Mouse (Mus musculus): Measurements from ENCODE around the gene Olfr59. TPM values are rescaled to one million over a fixed set of nuclear protein-coding genes. Genes with fewer than 3 reads are reported as not detected.

Gene Olfr59
- not detected in 2 replicates for total RNA-seq (2012; rRNA removed)

DNA sequence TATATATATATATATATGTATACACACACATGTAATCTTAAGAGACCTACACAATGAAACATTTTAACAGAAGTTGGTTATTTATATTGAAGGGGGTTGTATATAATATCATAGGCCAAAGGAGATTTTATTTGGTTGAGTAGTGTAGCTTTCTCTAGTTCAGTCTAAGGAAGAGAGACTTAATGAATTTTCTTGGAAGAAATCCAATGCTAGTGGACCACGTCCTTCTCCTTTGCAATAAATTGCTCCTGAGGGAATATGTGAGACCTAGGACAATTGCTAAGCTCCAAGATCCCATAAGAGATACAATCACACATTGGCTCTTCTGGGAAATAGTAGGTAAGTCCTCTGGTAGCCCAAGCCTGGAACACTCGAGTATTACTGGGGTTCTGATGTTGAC, at the start of gene Olfr59:
Gene Olfr59 (plus strand): TSS at position 301 of the 400 bp plus-strand sequence.
- no peaks in the 10 kb centered on the region for H3K36me3 ChIP-seq (ENCODE audit: control insufficient read depth, insufficient read depth, low read length, poor library complexity, severe bottlenecking)
- no peak within 1 kb of the TSS for H3K27ac ChIP-seq (ENCODE audit: insufficient read depth, low read depth, low read length, poor library complexity, severe bottlenecking)
- H3K4me1 ChIP-seq (ENCODE audit: control insufficient read depth in 2 of 2, insufficient read depth in 2 of 2, low read length in 2 of 2, poor library complexity in 1 of 2) = no peaks in the 10 kb centered on the region
- no peak within 1 kb of the TSS for H3K9ac ChIP-seq (ENCODE audit: insufficient read depth, low read depth, low read length, poor library complexity, severe bottlenecking)
- TF ChIP-seq HCFC1 (IDR thresholded peaks at IDR 0.05; ENCODE audit: borderline replicate concordance, insufficient read depth, low read length) = no peak
- TF ChIP-seq ZNF384 (IDR thresholded peaks at IDR 0.05; ENCODE audit: low read depth, low read length) = no peak
- TF ChIP-seq MAFK (IDR thresholded peaks at IDR 0.05; ENCODE audit: insufficient read depth, low read depth, low read length) = no peak
- TF ChIP-seq ZC3H11A (IDR thresholded peaks at IDR 0.05; ENCODE audit: borderline replicate concordance, low read depth, low read length) = no peak
- no peak for TF ChIP-seq CHD2 (IDR thresholded peaks at IDR 0.05; ENCODE audit: low read depth, low read length)
- DNase-seq (ENCODE audit: low read depth, low spot score) = no peak
- in situ Hi-C loops (cut with MboI; ENCODE audit: low sequenced_read_pairs in 2 of 2, unreplicated experiment in 2 of 2) = no loop called here
- H3K9me3 ChIP-seq (ENCODE audit: control insufficient read depth, insufficient read depth, low read depth, low read length) = no peaks in the 10 kb centered on the region
- no peak within 1 kb of the TSS for H3K4me3 ChIP-seq (ENCODE audit: insufficient read depth in 1 of 2, low read depth in 1 of 2, low read length in 2 of 2, poor library complexity in 1 of 2, severe bottlenecking in 1 of 2)

DNA sequence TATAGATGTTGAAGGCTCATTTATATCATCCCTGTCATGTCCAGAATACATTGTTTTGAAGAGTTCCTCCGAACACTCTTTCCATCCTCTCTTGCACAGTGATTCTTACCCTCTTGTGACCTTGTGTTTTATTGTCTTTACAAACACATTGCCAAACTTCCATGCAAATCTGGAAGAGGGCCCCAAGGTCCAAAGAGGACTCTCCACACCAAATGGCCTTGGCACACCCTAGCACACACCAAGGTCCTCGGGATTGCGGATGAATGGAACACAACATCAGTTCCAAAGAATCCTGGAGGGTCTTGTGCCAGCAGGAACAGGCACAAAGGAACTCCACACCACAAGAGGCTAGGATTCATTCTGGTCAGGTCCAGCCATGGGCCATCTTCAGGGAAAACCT, 42.3 kb upstream of the Olfr59 start:
- Histone ChIP-seq H3K36me3 (ENCODE audit: control insufficient read depth, insufficient read depth, low read length, poor library complexity, severe bottlenecking) (no peaks in the 10 kb centered on the region), H3K4me3 (ENCODE audit: insufficient read depth in 1 of 2, low read depth in 1 of 2, low read length in 2 of 2, poor library complexity in 1 of 2, severe bottlenecking in 1 of 2) (no peak overlapping the region), H3K27ac (ENCODE audit: insufficient read depth, low read depth, low read length, poor library complexity, severe bottlenecking) (no peak overlapping the region), H3K4me1 (ENCODE audit: control insufficient read depth in 2 of 2, insufficient read depth in 2 of 2, low read length in 2 of 2, poor library complexity in 1 of 2) (no peaks in the 10 kb centered on the region), H3K9me3 (ENCODE audit: control insufficient read depth, insufficient read depth, low read depth, low read length) (no peaks in the 10 kb centered on the region), H3K9ac (ENCODE audit: insufficient read depth, low read depth, low read length, poor library complexity, severe bottlenecking) (no peak overlapping the region)
- TF ChIP-seq MAFK (IDR thresholded peaks at IDR 0.05; ENCODE audit: insufficient read depth, low read depth, low read length) (no peak), ZNF384 (IDR thresholded peaks at IDR 0.05; ENCODE audit: low read depth, low read length) (no peak), HCFC1 (IDR thresholded peaks at IDR 0.05; ENCODE audit: borderline replicate concordance, insufficient read depth, low read length) (no peak), ZC3H11A (IDR thresholded peaks at IDR 0.05; ENCODE audit: borderline replicate concordance, low read depth, low read length) (no peak), CHD2 (IDR thresholded peaks at IDR 0.05; ENCODE audit: low read depth, low read length) (no peak)
- in situ Hi-C loops (cut with MboI; ENCODE audit: low sequenced_read_pairs in 2 of 2, unreplicated experiment in 2 of 2) = no loop called here
- DNase-seq (ENCODE audit: low read depth, low spot score) = no peak

DNA sequence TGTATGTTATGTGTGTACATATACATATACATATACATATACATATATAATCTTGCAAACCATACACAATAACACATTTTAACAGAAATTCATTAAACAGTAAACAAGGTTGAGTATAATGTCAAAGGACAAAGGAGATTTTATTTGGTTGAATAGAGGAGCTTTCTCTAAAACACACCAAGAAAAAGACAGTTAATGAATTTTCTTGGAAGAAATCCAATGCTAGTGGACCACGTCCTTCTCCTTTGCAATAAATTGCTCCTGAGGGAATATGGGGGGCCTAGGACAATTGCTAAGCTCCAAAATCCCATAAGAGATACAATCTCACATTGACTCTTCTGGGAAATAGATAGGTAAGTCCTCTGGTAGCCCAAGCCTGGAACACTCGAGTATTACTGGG, 24.0 kb upstream of the Olfr59 start, which contains the start of gene Olfr406:
Gene Olfr406 (plus strand): TSS at position 301 of the 400 bp plus-strand sequence.
- no peak for DNase-seq (ENCODE audit: low read depth, low spot score)
- no peaks in the 10 kb centered on the region for H3K9me3 ChIP-seq (ENCODE audit: control insufficient read depth, insufficient read depth, low read depth, low read length)
- in situ Hi-C loops (cut with MboI; ENCODE audit: low sequenced_read_pairs in 2 of 2, unreplicated experiment in 2 of 2) = no loop called here

DNA sequence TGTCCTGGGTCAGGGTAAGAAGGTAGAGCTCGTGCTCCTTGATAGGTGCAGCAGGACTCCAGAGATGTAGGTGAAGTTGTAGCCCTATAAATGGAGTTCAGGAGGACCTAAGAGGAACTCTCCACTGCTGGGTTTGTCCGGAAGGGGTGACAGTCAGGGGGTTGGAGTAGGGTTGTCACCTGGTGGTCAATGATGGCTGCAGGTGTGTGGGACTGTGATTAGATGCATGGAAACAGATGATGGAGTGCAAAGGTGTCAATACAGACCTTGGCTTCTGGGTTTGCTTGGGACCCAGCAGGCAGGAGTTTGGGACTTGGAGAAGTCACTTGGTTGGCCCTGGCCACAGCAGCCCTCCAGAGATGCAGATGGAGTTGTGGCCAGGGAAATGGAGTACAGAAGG, 3.7 kb downstream of the Olfr59 start:
- DNase-seq (ENCODE audit: low read depth, low spot score) = no peak
- in situ Hi-C loops (cut with MboI; ENCODE audit: low sequenced_read_pairs in 2 of 2, unreplicated experiment in 2 of 2) = no loop called here
- Histone ChIP-seq H3K36me3 (ENCODE audit: control insufficient read depth, insufficient read depth, low read length, poor library complexity, severe bottlenecking) (no peaks in the 10 kb centered on the region), H3K9me3 (ENCODE audit: control insufficient read depth, insufficient read depth, low read depth, low read length) (no peaks in the 10 kb centered on the region), H3K27ac (ENCODE audit: insufficient read depth, low read depth, low read length, poor library complexity, severe bottlenecking) (no peak overlapping the region), H3K9ac (ENCODE audit: insufficient read depth, low read depth, low read length, poor library complexity, severe bottlenecking) (no peak overlapping the region), H3K4me3 (ENCODE audit: insufficient read depth in 1 of 2, low read depth in 1 of 2, low read length in 2 of 2, poor library complexity in 1 of 2, severe bottlenecking in 1 of 2) (no peak overlapping the region), H3K4me1 (ENCODE audit: control insufficient read depth in 2 of 2, insufficient read depth in 2 of 2, low read length in 2 of 2, poor library complexity in 1 of 2) (no peaks in the 10 kb centered on the region)
- TF ChIP-seq CHD2 (IDR thresholded peaks at IDR 0.05; ENCODE audit: low read depth, low read length) (no peak), ZC3H11A (IDR thresholded peaks at IDR 0.05; ENCODE audit: borderline replicate concordance, low read depth, low read length) (no peak), HCFC1 (IDR thresholded peaks at IDR 0.05; ENCODE audit: borderline replicate concordance, insufficient read depth, low read length) (no peak)

More for the DNA sequence above, 24.0 kb upstream of the Olfr59 start, which contains the start of gene Olfr406:
- Histone ChIP-seq H3K27ac (ENCODE audit: insufficient read depth, low read depth, low read length, poor library complexity, severe bottlenecking) (no peak within 1 kb of the TSS), H3K4me1 (ENCODE audit: control insufficient read depth in 2 of 2, insufficient read depth in 2 of 2, low read length in 2 of 2, poor library complexity in 1 of 2) (no peaks in the 10 kb centered on the region), H3K4me3 (ENCODE audit: insufficient read depth in 1 of 2, low read depth in 1 of 2, low read length in 2 of 2, poor library complexity in 1 of 2, severe bottlenecking in 1 of 2) (no peak within 1 kb of the TSS), H3K36me3 (ENCODE audit: control insufficient read depth, insufficient read depth, low read length, poor library complexity, severe bottlenecking) (no peaks in the 10 kb centered on the region), H3K9ac (ENCODE audit: insufficient read depth, low read depth, low read length, poor library complexity, severe bottlenecking) (no peak within 1 kb of the TSS)
- no peak for TF ChIP-seq MAFK (IDR thresholded peaks at IDR 0.05; ENCODE audit: insufficient read depth, low read depth, low read length)
- no peak for TF ChIP-seq ZNF384 (IDR thresholded peaks at IDR 0.05; ENCODE audit: low read depth, low read length)
- TF ChIP-seq ZC3H11A (IDR thresholded peaks at IDR 0.05; ENCODE audit: borderline replicate concordance, low read depth, low read length) = no peak
- TF ChIP-seq HCFC1 (IDR thresholded peaks at IDR 0.05; ENCODE audit: borderline replicate concordance, insufficient read depth, low read length) = no peak
- no peak for TF ChIP-seq CHD2 (IDR thresholded peaks at IDR 0.05; ENCODE audit: low read depth, low read length)

DNA sequence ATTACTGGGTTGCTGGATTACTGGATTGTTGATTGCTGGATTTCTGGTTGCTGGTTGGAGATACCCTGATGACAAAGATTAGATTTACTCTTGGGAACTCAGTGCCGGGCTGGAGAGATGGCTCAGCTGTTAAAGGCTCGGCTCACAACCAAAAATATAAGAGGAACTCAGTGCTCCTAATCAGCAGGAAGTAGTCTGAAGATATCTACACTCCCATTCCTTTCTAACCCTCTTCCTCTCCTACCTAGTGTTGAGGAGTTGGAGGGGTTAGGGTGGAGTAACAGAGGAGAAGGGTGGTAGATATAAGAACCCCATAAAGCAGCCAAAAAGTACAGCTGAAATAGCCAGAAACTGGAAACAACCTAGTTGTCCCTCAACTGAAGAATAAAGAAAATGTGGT, 42.5 kb downstream of the Olfr59 start:
- no peaks in the 10 kb centered on the region for H3K9me3 ChIP-seq (ENCODE audit: control insufficient read depth, insufficient read depth, low read depth, low read length)
- no peak overlapping the region for H3K4me3 ChIP-seq (ENCODE audit: insufficient read depth in 1 of 2, low read depth in 1 of 2, low read length in 2 of 2, poor library complexity in 1 of 2, severe bottlenecking in 1 of 2)
- TF ChIP-seq CHD2 (IDR thresholded peaks at IDR 0.05; ENCODE audit: low read depth, low read length) (no peak), HCFC1 (IDR thresholded peaks at IDR 0.05; ENCODE audit: borderline replicate concordance, insufficient read depth, low read length) (no peak), ZC3H11A (IDR thresholded peaks at IDR 0.05; ENCODE audit: borderline replicate concordance, low read depth, low read length) (no peak), MAFK (IDR thresholded peaks at IDR 0.05; ENCODE audit: insufficient read depth, low read depth, low read length) (no peak), ZNF384 (IDR thresholded peaks at IDR 0.05; ENCODE audit: low read depth, low read length) (no peak)
- no peak for DNase-seq (ENCODE audit: low read depth, low spot score)
- in situ Hi-C loops (cut with MboI; ENCODE audit: low sequenced_read_pairs in 2 of 2, unreplicated experiment in 2 of 2) = no loop called here
- H3K9ac ChIP-seq (ENCODE audit: insufficient read depth, low read depth, low read length, poor library complexity, severe bottlenecking) = no peak overlapping the region
- H3K4me1 ChIP-seq (ENCODE audit: control insufficient read depth in 2 of 2, insufficient read depth in 2 of 2, low read length in 2 of 2, poor library complexity in 1 of 2) = no peaks in the 10 kb centered on the region
- no peak overlapping the region for H3K27ac ChIP-seq (ENCODE audit: insufficient read depth, low read depth, low read length, poor library complexity, severe bottlenecking)
- H3K36me3 ChIP-seq (ENCODE audit: control insufficient read depth, insufficient read depth, low read length, poor library complexity, severe bottlenecking) = no peaks in the 10 kb centered on the region

Measured in ES-E14 (cell line).